Mouse (Mus musculus) kidney, embryonic 15.5 days (tissue): Measurements from ENCODE around the gene Slc41a3. TPM values are rescaled to one million over a fixed set of nuclear protein-coding genes. Genes with fewer than 3 reads are reported as not detected.

Source experiments
- ATAC-seq: fragments of 200-750 bp; cut with Nextera tagmentation; replicated peaks from 2 replicates; pipeline ENCODE4 v1.8.0; 2017; ENCODE audit warnings: moderate TSS enrichment; ENCODE audit not compliant: low FRiP score
- H3K27ac ChIP-seq: fragments of 300-500 bp; sonication (generic); 2 replicates; pipeline ENCODE4 v1.5.1; 2015; ENCODE audit warnings: mild to moderate bottlenecking, inconsistent platforms
- H3K27me3 ChIP-seq: fragments of 300-500 bp; sonication (generic); 2 replicates; pipeline ENCODE4 v1.6.1; 2015; ENCODE audit warnings: inconsistent platforms
- H3K36me3 ChIP-seq: fragments of 300-500 bp; sonication (generic); 2 replicates; pipeline ENCODE4 v1.6.1; 2015; ENCODE audit warnings: inconsistent platforms
- H3K4me1 ChIP-seq: fragments of 300-500 bp; sonication (generic); 2 replicates; pipeline ENCODE4 v1.6.1; 2015; ENCODE audit warnings: inconsistent platforms
- H3K4me2 ChIP-seq: fragments of 300-500 bp; sonication (generic); 2 replicates; pipeline ENCODE4 v1.6.1; 2015; ENCODE audit warnings: moderate library complexity, mild to moderate bottlenecking, inconsistent platforms
- H3K4me3 ChIP-seq: fragments of 300-500 bp; sonication (generic); replicated peaks from 2 replicates; pipeline ENCODE4 v1.5.1; 2015; ENCODE audit warnings: mild to moderate bottlenecking, inconsistent platforms
- H3K9ac ChIP-seq: fragments of 300-500 bp; sonication (generic); 2 replicates; pipeline ENCODE4 v1.6.1; 2015; ENCODE audit warnings: mild to moderate bottlenecking, inconsistent platforms
- H3K9me3 ChIP-seq: fragments of 300-500 bp; sonication (generic); replicated peaks from 2 replicates; pipeline ENCODE4 v1.6.1; 2016; ENCODE audit warnings: inconsistent platforms
- WGBS: fragments of 180-500 bp; shearing (Covaris S2); methylation state at CpG from one replicate; pipeline ENCODE4 v1.1.7; 2015; ENCODE audit warnings: mixed read lengths; 5-methylcytosine and 5-hydroxymethylcytosine counted together
- polyA plus RNA-seq: library from polyadenylated mRNA; unstranded; fragments of >200 nt; fragmentation: Nextera tagmentation; extraction: Ambion mirVana; gene quantifications from 2 replicates; pipeline ENCODE4 v1.2.1, GENCODE M21; 2015

Gene Slc41a3
- polyA plus RNA-seq, 1 experiment from 2014 or later: 7.6 TPM

DNA sequence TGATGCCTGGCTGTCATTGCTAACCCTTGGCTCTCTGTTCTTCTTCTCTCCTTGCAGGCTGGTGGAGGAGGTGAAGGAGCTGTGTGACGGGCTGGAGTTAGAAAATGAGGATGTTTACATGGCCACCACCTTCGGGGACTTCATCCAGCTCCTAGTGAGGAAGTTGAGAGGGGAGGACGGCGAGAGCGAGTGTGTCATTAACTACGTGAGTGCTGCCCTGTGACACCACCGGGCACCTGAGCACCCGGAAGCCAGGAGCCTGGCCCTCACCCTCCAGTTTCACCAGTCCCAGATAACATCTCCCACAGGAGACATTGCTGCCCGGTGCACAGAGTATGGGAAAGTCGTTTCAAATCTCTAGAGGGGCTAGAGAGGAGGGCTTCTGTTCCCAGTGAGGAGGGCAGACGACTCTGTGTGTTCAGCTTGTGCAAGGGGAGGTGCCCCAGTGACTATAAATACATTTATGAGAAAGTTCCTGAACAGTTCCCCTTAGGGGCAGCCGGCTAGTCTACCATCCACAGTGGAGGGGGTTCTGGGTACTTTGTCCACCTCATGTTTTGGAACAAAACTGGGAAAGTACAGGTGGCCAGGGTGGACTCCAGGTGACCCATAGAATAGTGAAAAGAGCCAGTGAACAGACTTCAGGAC lies 34.7 kb upstream of the Slc41a3 start:
- H3K36me3 ChIP-seq: no peaks in the 10 kb centered on the region
- H3K4me2 ChIP-seq: no peak overlapping the region
- no peak overlapping the region for H3K4me3 ChIP-seq
- peaks cover 10% of the 10 kb centered on the region for H3K4me1 ChIP-seq
- H3K27me3 ChIP-seq: no peaks in the 10 kb centered on the region
- ATAC-seq: no peak
- H3K9me3 ChIP-seq: no peaks in the 10 kb centered on the region
- no peak overlapping the region for H3K9ac ChIP-seq
- 43% methylated on average over 12 of the region's 12 CpGs for WGBS
- H3K27ac ChIP-seq: no peak overlapping the region

DNA sequence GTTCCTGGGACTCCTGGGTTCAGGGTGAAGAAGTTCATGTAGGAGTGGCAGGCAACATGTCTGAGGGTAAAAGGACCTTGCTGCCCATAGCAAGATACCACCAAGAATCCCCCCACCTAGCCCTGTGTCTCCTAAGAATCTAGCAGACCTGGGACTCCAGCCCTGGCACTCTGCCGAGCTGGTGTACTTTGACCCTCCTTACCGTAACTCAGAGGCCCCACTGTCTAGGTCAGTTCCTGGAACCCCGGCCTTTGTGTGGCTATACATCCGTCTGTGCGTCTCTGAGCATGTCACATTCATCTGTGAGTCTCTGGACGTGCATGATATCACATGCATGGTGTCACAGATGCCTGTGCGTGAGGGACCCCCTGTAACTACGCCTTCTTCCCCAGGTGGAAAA lies 34.1 kb upstream of the Slc41a3 start:
- peaks cover 10% of the 10 kb centered on the region for H3K4me1 ChIP-seq
- no peak overlapping the region for H3K27ac ChIP-seq
- no peaks in the 10 kb centered on the region for H3K27me3 ChIP-seq
- H3K4me3 ChIP-seq: no peak overlapping the region
- no peak overlapping the region for H3K4me2 ChIP-seq
- H3K36me3 ChIP-seq: no peaks in the 10 kb centered on the region
- no peak for ATAC-seq
- no peak overlapping the region for H3K9ac ChIP-seq
- no peaks in the 10 kb centered on the region for H3K9me3 ChIP-seq
- 56% methylated on average over 8 of the region's 8 CpGs for WGBS

DNA sequence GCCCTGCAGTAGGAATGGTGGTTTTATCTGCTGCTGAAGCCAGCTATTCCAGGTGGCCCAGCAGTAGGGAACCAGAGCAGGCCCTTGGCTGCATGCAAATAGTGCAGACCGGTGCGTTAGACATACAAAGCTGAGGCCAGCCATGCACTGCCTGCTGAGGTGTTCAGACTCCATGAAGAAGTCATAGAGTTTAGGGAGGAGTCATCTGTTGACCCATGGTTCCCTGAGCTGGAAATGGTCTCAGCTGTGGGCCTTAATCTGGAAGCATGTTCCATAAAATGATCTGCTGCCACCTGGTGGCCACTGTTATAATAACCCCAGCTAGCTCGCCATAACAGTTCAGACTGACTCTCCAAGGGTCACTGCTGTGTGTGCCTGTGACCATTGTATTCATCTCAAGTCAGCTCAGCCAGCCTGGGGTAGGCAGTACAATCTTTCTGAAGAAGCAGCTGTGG lies 29.2 kb upstream of the Slc41a3 start:
- no peaks in the 10 kb centered on the region for H3K9me3 ChIP-seq
- no peaks in the 10 kb centered on the region for H3K27me3 ChIP-seq
- H3K36me3 ChIP-seq: no peaks in the 10 kb centered on the region
- H3K4me2 ChIP-seq: no peak overlapping the region
- peaks cover 2% of the 10 kb centered on the region; the same call in 1 of the 2 replicates for H3K4me1 ChIP-seq
- peak; percentile 47 for ATAC-seq
- H3K9ac ChIP-seq: no peak overlapping the region
- H3K27ac ChIP-seq: no peak overlapping the region
- H3K4me3 ChIP-seq: no peak overlapping the region
- WGBS: 37% methylated on average over 3 of the region's 3 CpGs

DNA sequence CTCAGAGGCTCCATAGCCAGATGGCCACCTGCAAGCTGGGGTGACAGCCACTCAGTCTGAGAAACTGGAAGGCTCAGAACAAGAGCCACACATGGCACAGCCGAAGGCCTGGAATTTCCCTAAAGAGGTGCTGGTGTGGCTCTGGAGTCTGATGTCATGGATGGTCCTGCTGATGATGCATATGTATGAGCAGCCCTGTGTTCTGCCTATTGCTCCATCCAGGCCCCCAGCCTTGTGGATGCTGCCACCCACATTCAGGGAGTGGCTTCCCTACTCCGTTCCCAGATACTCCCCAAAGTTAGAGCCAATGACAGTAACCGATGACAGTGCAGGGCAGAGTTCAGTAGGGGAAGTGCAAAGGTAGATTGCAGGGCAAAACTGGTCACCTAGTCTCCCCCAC lies 26.4 kb upstream of the Slc41a3 start:
- Histone ChIP-seq H3K4me3 (no peak overlapping the region), H3K9ac (no peak overlapping the region), H3K36me3 (no peaks in the 10 kb centered on the region), H3K27ac (no peak overlapping the region), H3K9me3 (no peaks in the 10 kb centered on the region), H3K27me3 (no peaks in the 10 kb centered on the region), H3K4me2 (no peak overlapping the region), H3K4me1 (no peaks in the 10 kb centered on the region)
- no peak for ATAC-seq
- 47% methylated on average over 3 of the region's 3 CpGs for WGBS

DNA sequence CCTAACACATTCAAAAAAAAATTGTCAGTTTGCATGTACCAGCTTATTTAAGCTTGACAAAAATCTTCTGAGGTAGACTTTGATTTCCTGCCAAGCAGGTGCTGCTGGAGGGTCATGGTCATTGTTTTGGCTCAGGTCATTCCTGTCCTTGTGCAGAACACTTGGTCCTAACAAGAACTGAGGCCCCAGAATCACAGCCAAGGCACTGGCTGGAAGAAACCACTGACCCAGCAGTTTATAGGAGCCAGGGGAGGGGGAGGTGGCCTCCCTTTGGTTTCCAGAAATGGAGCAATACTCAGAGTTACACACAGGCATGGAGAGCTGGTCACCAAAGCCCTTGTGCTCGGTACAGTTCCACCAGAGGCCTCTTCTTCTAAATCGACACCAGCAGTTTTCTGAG lies 22.2 kb upstream of the Slc41a3 start:
- H3K36me3 ChIP-seq: no peaks in the 10 kb centered on the region
- no peak for ATAC-seq
- no peak overlapping the region for H3K27ac ChIP-seq
- H3K4me3 ChIP-seq: no peak overlapping the region
- H3K4me1 ChIP-seq: no peaks in the 10 kb centered on the region
- H3K4me2 ChIP-seq: no peak overlapping the region
- WGBS: 81% methylated on average over 2 of the region's 2 CpGs
- no peak overlapping the region for H3K9ac ChIP-seq
- H3K27me3 ChIP-seq: no peaks in the 10 kb centered on the region
- H3K9me3 ChIP-seq: no peaks in the 10 kb centered on the region

DNA sequence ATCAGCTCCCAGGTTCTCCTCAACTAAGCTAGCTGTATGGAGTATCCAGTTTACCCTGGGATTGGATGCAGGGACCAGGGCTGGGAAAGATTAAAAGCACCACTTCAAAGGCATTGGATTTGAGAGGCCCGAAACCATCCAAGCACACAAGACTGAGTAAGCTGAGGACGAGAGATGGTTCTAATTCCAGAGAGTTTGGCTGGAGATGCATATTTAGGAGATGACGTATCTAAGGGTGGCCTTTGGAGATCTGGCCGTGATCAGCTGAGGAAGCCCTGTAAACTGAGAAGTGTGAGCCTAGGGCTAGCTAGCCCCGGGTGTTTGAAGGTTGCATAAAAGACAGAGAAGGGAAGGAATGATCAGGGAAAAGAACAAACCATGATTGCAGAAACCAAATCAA lies 16.4 kb upstream of the Slc41a3 start:
- 50% methylated on average over 5 of the region's 5 CpGs for WGBS
- no peak for ATAC-seq
- no peaks in the 10 kb centered on the region for H3K27me3 ChIP-seq
- no peaks in the 10 kb centered on the region for H3K4me1 ChIP-seq
- no peak overlapping the region for H3K4me3 ChIP-seq
- H3K27ac ChIP-seq: no peak overlapping the region
- H3K4me2 ChIP-seq: no peak overlapping the region
- H3K9ac ChIP-seq: no peak overlapping the region
- H3K36me3 ChIP-seq: no peaks in the 10 kb centered on the region
- H3K9me3 ChIP-seq: no peaks in the 10 kb centered on the region

DNA sequence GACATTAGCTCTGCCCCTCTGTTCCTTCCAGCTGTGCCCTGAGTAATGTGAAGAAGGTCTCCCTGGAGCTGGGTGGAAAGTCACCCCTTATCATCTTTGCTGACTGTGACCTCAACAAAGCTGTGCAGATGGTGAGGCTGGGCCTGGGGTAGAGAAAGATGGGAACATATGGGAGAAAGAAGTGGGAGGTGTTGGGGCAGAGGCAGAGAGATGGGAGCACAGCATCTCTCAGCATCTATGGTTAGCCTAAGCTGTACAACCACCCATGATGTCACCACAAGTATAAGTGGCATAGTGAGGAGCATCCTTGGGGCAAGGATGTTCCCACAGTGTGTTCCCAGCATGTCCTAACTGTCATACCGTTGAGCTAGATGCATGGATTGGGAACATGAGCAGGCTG lies 13.8 kb upstream of the Slc41a3 start:
- H3K36me3 ChIP-seq: no peaks in the 10 kb centered on the region
- no peak overlapping the region for H3K4me3 ChIP-seq
- no peaks in the 10 kb centered on the region for H3K9me3 ChIP-seq
- no peak overlapping the region for H3K27ac ChIP-seq
- no peak overlapping the region for H3K9ac ChIP-seq
- no peak for ATAC-seq
- 90% methylated on average over 1 of the region's 1 CpGs for WGBS
- no peaks in the 10 kb centered on the region for H3K27me3 ChIP-seq
- H3K4me2 ChIP-seq: no peak overlapping the region
- no peaks in the 10 kb centered on the region for H3K4me1 ChIP-seq

DNA sequence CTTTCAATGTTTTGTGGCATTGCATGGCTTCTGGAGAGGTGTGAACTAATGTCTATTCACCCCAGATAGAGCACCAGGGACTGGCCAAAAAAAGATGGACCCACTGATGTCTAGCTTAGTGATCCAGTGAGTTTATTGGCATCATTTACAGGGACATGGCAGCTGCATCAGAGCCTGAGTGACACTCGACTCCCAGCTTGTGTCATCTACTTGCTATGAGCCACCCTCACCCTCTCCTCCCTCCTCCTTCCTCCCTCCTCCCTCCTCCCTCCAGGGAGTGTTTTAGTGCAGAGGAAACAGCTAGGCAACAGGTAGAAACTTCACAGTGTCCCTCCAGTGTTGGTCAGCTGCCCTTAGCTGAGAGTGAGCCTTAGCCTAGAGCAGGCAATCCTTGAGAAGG lies 9.6 kb upstream of the Slc41a3 start:
- 32% methylated on average over 1 of the region's 1 CpGs for WGBS
- Histone ChIP-seq H3K36me3 (no peaks in the 10 kb centered on the region), H3K9ac (no peak overlapping the region), H3K9me3 (no peaks in the 10 kb centered on the region), H3K4me2 (no peak overlapping the region), H3K4me1 (no peaks in the 10 kb centered on the region), H3K27ac (no peak overlapping the region), H3K27me3 (no peaks in the 10 kb centered on the region), H3K4me3 (no peak overlapping the region)
- ATAC-seq: no peak

DNA sequence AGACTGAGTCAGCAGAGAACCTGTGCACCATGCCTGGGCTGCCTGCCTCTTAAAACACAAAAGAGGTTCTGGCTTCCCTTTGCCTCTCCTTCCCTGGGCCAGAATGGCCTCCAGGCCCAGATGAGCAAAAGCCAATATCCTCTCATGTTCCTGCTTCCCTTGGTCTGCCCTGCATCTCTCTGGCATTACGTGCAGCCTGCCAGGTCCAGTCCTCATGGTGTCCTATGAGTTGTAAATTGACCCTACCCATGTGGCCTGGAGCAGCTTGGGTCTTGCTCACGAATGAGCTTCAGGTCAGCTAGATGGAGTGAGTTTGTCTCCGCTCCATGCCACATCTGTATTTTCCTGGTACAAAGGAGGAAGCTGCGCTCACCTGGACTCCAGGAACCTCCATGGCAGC lies 7.5 kb upstream of the Slc41a3 start:
- H3K4me1 ChIP-seq: peaks cover 5% of the 10 kb centered on the region; the same call in 1 of the 2 replicates
- H3K4me2 ChIP-seq: no peak overlapping the region
- no peak overlapping the region for H3K27ac ChIP-seq
- H3K4me3 ChIP-seq: no peak overlapping the region
- no peaks in the 10 kb centered on the region for H3K9me3 ChIP-seq
- WGBS: 87% methylated on average over 4 of the region's 4 CpGs
- H3K36me3 ChIP-seq: no peaks in the 10 kb centered on the region
- H3K9ac ChIP-seq: no peak overlapping the region
- no peak for ATAC-seq
- H3K27me3 ChIP-seq: no peaks in the 10 kb centered on the region

DNA sequence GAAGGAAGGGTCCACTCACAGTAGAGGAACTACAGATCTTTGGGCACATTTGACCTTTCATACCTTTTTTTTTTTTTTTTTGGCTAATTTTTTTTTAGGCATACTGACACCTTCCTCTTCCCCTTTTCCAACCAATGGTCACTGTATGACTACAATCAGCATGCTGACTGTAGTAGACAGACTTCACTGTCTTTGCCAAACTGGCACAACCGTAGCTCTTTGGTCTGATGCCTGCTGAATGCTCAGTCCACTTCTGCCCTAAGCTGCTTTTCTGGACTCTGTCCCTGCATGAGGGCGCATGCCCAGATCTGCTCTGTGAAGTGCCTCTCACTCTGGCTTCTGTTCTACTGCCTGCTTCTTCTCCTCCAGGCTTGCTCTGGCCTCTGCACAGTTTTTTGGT lies 6.9 kb upstream of the Slc41a3 start:
- H3K4me1 ChIP-seq: peaks cover 5% of the 10 kb centered on the region; the same call in 1 of the 2 replicates
- H3K4me3 ChIP-seq: no peak overlapping the region
- no peaks in the 10 kb centered on the region for H3K36me3 ChIP-seq
- H3K9ac ChIP-seq: no peak overlapping the region
- H3K27me3 ChIP-seq: no peaks in the 10 kb centered on the region
- H3K27ac ChIP-seq: no peak overlapping the region
- 89% methylated on average over 2 of the region's 2 CpGs for WGBS
- H3K4me2 ChIP-seq: no peak overlapping the region
- ATAC-seq: no peak
- H3K9me3 ChIP-seq: no peaks in the 10 kb centered on the region

DNA sequence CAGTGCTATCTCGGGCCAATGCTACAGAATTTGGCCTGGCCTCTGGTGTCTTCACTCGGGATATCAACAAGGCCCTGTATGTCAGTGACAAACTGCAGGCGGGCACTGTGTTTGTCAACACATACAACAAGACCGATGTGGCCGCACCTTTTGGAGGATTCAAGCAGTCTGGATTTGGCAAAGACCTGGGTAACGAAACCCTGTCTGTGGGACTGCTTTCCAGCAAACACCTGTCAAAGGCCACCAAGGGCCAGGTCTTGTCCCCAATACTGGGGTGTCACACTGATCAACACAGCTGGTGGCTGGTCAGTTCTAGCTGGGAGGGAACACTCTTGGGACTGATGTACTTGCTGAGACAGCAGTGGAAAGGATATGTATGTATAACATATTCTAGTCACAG lies 6.3 kb upstream of the Slc41a3 start:
- no peaks in the 10 kb centered on the region for H3K9me3 ChIP-seq
- H3K27me3 ChIP-seq: no peaks in the 10 kb centered on the region
- no peak overlapping the region for H3K27ac ChIP-seq
- H3K9ac ChIP-seq: no peak overlapping the region
- H3K4me1 ChIP-seq: peaks cover 5% of the 10 kb centered on the region; the same call in 1 of the 2 replicates
- no peak for ATAC-seq
- no peak overlapping the region for H3K4me2 ChIP-seq
- H3K4me3 ChIP-seq: no peak overlapping the region
- no peaks in the 10 kb centered on the region for H3K36me3 ChIP-seq
- 85% methylated on average over 6 of the region's 6 CpGs for WGBS

DNA sequence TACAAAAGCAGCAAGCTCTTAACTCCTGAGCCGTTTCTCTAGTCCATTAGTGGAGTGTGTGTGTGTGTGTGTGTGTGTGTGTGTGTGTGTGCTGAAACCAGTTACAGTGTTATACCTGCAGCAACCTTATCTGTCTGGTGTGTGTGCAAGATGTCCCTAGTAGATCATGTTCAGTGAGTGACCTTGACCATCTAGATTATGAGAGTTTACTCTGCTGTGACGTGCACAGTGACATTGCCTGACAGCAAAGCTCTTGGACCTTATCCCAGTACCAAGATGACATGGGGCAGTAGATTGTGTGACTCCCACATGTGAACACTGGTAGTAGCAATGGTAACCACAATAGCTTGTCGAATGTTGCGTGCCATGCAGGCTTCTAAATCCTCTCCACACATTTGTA lies 4.2 kb upstream of the Slc41a3 start:
- no peak overlapping the region for H3K4me3 ChIP-seq
- ATAC-seq: no peak
- H3K9ac ChIP-seq: no peak overlapping the region
- no peak overlapping the region for H3K27ac ChIP-seq
- 72% methylated on average over 4 of the region's 4 CpGs for WGBS
- H3K27me3 ChIP-seq: no peaks in the 10 kb centered on the region
- H3K36me3 ChIP-seq: no peaks in the 10 kb centered on the region
- H3K4me1 ChIP-seq: peaks cover 14% of the 10 kb centered on the region
- H3K9me3 ChIP-seq: no peaks in the 10 kb centered on the region
- no peak overlapping the region for H3K4me2 ChIP-seq

DNA sequence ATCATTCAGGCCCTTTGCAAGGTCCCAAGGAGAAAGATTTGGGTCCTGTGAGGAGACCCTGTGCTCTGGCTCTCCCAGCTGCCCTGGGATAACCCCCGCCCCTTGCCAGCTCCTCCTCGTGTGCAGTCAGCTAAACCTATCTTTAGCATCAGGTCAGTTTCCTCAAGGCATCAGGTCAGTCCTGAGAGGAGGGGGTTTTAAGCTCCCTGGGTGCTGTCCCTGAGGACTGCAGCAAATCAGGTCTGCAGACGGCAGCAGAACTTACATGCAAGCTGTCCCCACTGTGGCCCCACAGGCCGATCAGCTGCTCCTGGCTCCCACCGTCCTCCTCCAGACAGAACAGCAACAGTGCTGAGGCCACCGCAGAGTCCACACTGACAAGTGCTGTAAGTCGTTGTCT lies 2.8 kb upstream of the Slc41a3 start:
- Histone ChIP-seq H3K27ac (no peak overlapping the region), H3K9me3 (no peaks in the 10 kb centered on the region), H3K4me3 (no peak overlapping the region), H3K9ac (no peak overlapping the region), H3K27me3 (no peaks in the 10 kb centered on the region), H3K4me2 (no peak overlapping the region), H3K36me3 (no peaks in the 10 kb centered on the region), H3K4me1 (peaks cover 24% of the 10 kb centered on the region)
- ATAC-seq: no peak
- WGBS: 37% methylated on average over 7 of the region's 7 CpGs
